Mouse (Mus musculus) CH12.LX (cell line): ENCODE measurements around the gene Zc2hc1b. TPM values are rescaled to one million over a fixed set of nuclear protein-coding genes. Genes with fewer than 3 reads are reported as not detected.

ENCODE experiments used
- DNase-seq: peaks from one replicate; pipeline ENCODE4 v3.0.0-alpha.2; 2013; ENCODE audit errors: extremely low read depth
- H3K27ac ChIP-seq: 2 replicates; pipeline ENCODE4 v1.5.1; 2012; ENCODE audit warnings: low read depth, mild to moderate bottlenecking, control low read depth, moderate library complexity; ENCODE audit not compliant: insufficient read depth
- H3K27me3 ChIP-seq: replicated peaks from 2 replicates; pipeline ENCODE3; 2012; ENCODE audit warnings: inconsistent platforms
- H3K36me3 ChIP-seq, 2 experiments: replicated peaks in 1 of 2; 2 replicates each; pipeline versions ENCODE3 to v1.6.1; 2012; ENCODE audit warnings: inconsistent platforms in 1 of 2, low read length in 1 of 2, mild to moderate bottlenecking in 1 of 2, mixed read lengths in 1 of 2, moderate library complexity in 1 of 2; ENCODE audit not compliant: control insufficient read depth in 1 of 2, insufficient read depth in 1 of 2
- H3K4me1 ChIP-seq, 2 experiments: 2 replicates each; pipeline ENCODE4 v1.6.1; 2012; ENCODE audit warnings: inconsistent platforms in 1 of 2, moderate library complexity in 1 of 2; ENCODE audit not compliant: insufficient read depth in 2 of 2, control insufficient read depth in 1 of 2
- H3K4me2 ChIP-seq: 2 replicates; pipeline ENCODE4 v1.6.1; 2012; ENCODE audit warnings: low read depth, mild to moderate bottlenecking, control low read depth; ENCODE audit not compliant: poor library complexity, insufficient read depth, severe bottlenecking
- H3K4me3 ChIP-seq, 3 experiments: fragments of 150-350 bp in 1 of 3; sonication (generic) in 1 of 3; replicated peaks in 1 of 3; 2 replicates each; pipeline versions ENCODE3 to v1.5.1; 2011 to 2012; ENCODE audit warnings: low read depth in 2 of 3, low read length in 2 of 3, mild to moderate bottlenecking in 2 of 3, moderate library complexity in 2 of 3, control low read depth in 1 of 3, improper control_type of control experiment in 1 of 3, inconsistent platforms in 1 of 3, mixed read lengths in 1 of 3; ENCODE audit not compliant: poor library complexity in 1 of 3
- H3K79me2 ChIP-seq: replicated peaks from 2 replicates; pipeline ENCODE4 v1.6.1; 2012; ENCODE audit warnings: mild to moderate bottlenecking, moderate library complexity; ENCODE audit not compliant: control insufficient read depth, poor library complexity, insufficient read depth, severe bottlenecking; ENCODE audit errors: extremely low read depth
- H3K9ac ChIP-seq: 2 replicates; pipeline ENCODE4 v1.6.1; 2012; ENCODE audit warnings: low read depth, mild to moderate bottlenecking, control low read depth, moderate library complexity; ENCODE audit not compliant: insufficient read depth
- H3K9me3 ChIP-seq: replicated peaks from 2 replicates; pipeline ENCODE3; 2012; ENCODE audit warnings: low read length, inconsistent platforms, mixed read lengths
- BHLHE40 ChIP-seq: IDR thresholded peaks from 2 replicates; pipeline ENCODE4 v1.6.1; 2011; ENCODE audit warnings: mild to moderate bottlenecking, low read depth, low read length, improper control_type of control experiment
- ELF1 ChIP-seq: IDR thresholded peaks from 2 replicates; pipeline ENCODE4 v1.6.1; 2014; ENCODE audit warnings: low read depth, mild to moderate bottlenecking, inconsistent platforms, low read length, improper control_type of control experiment
- EP300 ChIP-seq: IDR thresholded peaks from 2 replicates; pipeline ENCODE4 v1.6.1; 2011; ENCODE audit warnings: low read length, improper control_type of control experiment
- GABPA ChIP-seq: IDR thresholded peaks from 2 replicates; pipeline ENCODE4 v1.6.1; 2012; ENCODE audit warnings: low read depth, low read length, improper control_type of control experiment, inconsistent platforms; ENCODE audit not compliant: insufficient replicate concordance
- HCFC1 ChIP-seq: IDR thresholded peaks from 2 replicates; pipeline ENCODE4 v1.6.1; 2012; ENCODE audit warnings: low read depth, mild to moderate bottlenecking, inconsistent platforms, low read length, improper control_type of control experiment
- JUND ChIP-seq: conservative IDR thresholded peaks from 2 replicates; pipeline ENCODE4 v1.6.1; 2011; ENCODE audit warnings: low read depth, low read length, improper control_type of control experiment
- MAFK ChIP-seq: IDR thresholded peaks from 2 replicates; pipeline ENCODE4 v1.6.1; 2011; ENCODE audit warnings: low read length, improper control_type of control experiment; ENCODE audit not compliant: insufficient replicate concordance
- MAX ChIP-seq: IDR thresholded peaks from 2 replicates; pipeline ENCODE4 v1.6.1; 2011; ENCODE audit warnings: low read length, improper control_type of control experiment
- MAZ ChIP-seq: IDR thresholded peaks from 2 replicates; pipeline ENCODE4 v1.6.1; 2012; ENCODE audit warnings: low read depth, mild to moderate bottlenecking, inconsistent platforms, low read length, improper control_type of control experiment, moderate library complexity
- MYC ChIP-seq: IDR thresholded peaks from 2 replicates; pipeline ENCODE4 v1.6.1; 2011; ENCODE audit warnings: low read depth, mild to moderate bottlenecking, improper control_type of control experiment, low read length
- NELFE ChIP-seq: IDR thresholded peaks from 2 replicates; pipeline ENCODE4 v1.6.1; 2011; ENCODE audit warnings: low read depth, low read length, improper control_type of control experiment
- PAX5 ChIP-seq: IDR thresholded peaks from 2 replicates; pipeline ENCODE4 v1.6.1; 2012; ENCODE audit warnings: low read length, inconsistent platforms, mixed read lengths
- POLR2A ChIP-seq: IDR thresholded peaks from 2 replicates; pipeline ENCODE4 v1.6.1; 2011; ENCODE audit warnings: low read depth, mild to moderate bottlenecking, improper control_type of control experiment, low read length
- POLR2AphosphoS2 ChIP-seq: IDR thresholded peaks from 2 replicates; pipeline ENCODE4 v1.6.1; 2011; ENCODE audit warnings: low read depth, low read length, improper control_type of control experiment
- RAD21 ChIP-seq: IDR thresholded peaks from 2 replicates; pipeline ENCODE4 v1.6.1; 2011; ENCODE audit warnings: low read depth, mild to moderate bottlenecking, low read length, improper control_type of control experiment, moderate library complexity
- RCOR1 ChIP-seq: conservative IDR thresholded peaks from 2 replicates; pipeline ENCODE4 v1.6.1; 2012; ENCODE audit warnings: low read depth, mild to moderate bottlenecking, inconsistent platforms, low read length, improper control_type of control experiment
- SMC3 ChIP-seq: IDR thresholded peaks from 2 replicates; pipeline ENCODE4 v1.6.1; 2011; ENCODE audit warnings: low read depth, low read length, improper control_type of control experiment
- TBP ChIP-seq: conservative IDR thresholded peaks from 2 replicates; pipeline ENCODE4 v1.6.1; 2011; ENCODE audit warnings: low read depth, low read length, improper control_type of control experiment
- UBTF ChIP-seq: IDR thresholded peaks from 2 replicates; pipeline ENCODE4 v1.6.1; 2012; ENCODE audit warnings: low read depth, mild to moderate bottlenecking, inconsistent platforms, low read length, improper control_type of control experiment, moderate library complexity
- USF2 ChIP-seq: conservative IDR thresholded peaks from 2 replicates; pipeline ENCODE4 v1.6.1; 2011; ENCODE audit warnings: low read depth, low read length, improper control_type of control experiment
- ZNF384 ChIP-seq: IDR thresholded peaks from 2 replicates; pipeline ENCODE4 v1.6.1; 2012; ENCODE audit warnings: low read depth, low read length, improper control_type of control experiment, inconsistent platforms
- dilution Hi-C: fragments of 300-500 bp; cut with MboI; formaldehyde crosslinking; loops from 2 replicates; pipeline ENCODE4 v1.14.3; 2020; ENCODE audit warnings: low sequenced_read_pairs; ENCODE audit not compliant: extremely low pct_unique_long_range_greater_than_20kb, extremely low pct_ligation_motif_present
- in situ Hi-C: fragments of 300-500 bp; cut with MboI; formaldehyde crosslinking; loops from 3 replicates; pipeline ENCODE4 v1.14.3; 2019; ENCODE audit warnings: low sequenced_read_pairs, low pct_ligation_motif_present, low pct_unique_long_range_greater_than_20kb, mixed read lengths
- polyA plus RNA-seq: library from polyadenylated mRNA; unstranded; fragments of >175 nt; gene quantifications from 2 replicates; pipeline ENCODE4 v1.2.1, GENCODE M21; 2012; ENCODE audit warnings: low read depth; ENCODE audit not compliant: insufficient read length
- total RNA-seq, 2 experiments: library from RNA; depleted of rRNA; stranded (reverse); fragments of 300-350 nt in 1 of 2; fragments of >200 nt in 1 of 2; gene quantifications; 2 replicates each; pipeline ENCODE4 v1.2.3; 2012 to 2014

The Zc2hc1b gene
- total and polyA plus RNA-seq, 3 experiments, result not detected

DNA sequence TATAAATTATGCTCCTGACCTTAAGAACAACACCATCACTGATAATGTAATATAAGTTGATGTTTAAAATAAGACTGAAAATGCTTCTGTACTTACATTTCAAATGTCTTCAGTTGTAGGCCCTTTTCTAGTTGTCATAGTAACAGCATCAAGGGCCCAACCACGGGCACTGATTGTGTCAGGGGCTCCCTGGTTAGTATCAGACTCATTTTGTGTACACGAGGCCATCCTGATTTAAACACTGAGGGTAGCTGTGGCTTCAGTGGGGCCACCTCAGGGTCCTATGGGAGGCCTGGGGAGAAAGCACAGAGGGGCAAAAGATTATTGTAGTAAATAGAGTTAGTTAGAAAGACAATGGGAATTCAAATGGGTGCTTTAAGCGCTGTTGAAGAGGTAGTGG is 52.0 kb downstream of the Zc2hc1b start:
- in situ Hi-C loops (no loop called here), dilution Hi-C loops (no loop called here)
- Histone ChIP-seq H3K4me2 (no peak overlapping the region), H3K9ac (no peak overlapping the region), H3K27ac (no peak overlapping the region), H3K27me3 (no peaks in the 10 kb centered on the region), H3K4me1 (no peaks in the 10 kb centered on the region), H3K4me3 (no peak overlapping the region), H3K79me2 (no peaks in the 10 kb centered on the region), H3K36me3 (no peaks in the 10 kb centered on the region), H3K9me3 (no peaks in the 10 kb centered on the region)
- DNase-seq, result no peak
- no peak for TF ChIP-seq HCFC1
- TF ChIP-seq RAD21, result no peak
- no peak for TF ChIP-seq ELF1
- no peak for TF ChIP-seq SMC3
- TF ChIP-seq EP300, result no peak
- no peak for TF ChIP-seq TBP
- TF ChIP-seq GABPA, result no peak
- TF ChIP-seq NELFE, result no peak
- no peak for TF ChIP-seq POLR2AphosphoS2
- no peak for TF ChIP-seq UBTF
- no peak for TF ChIP-seq MAFK
- TF ChIP-seq RCOR1, result no peak
- TF ChIP-seq MYC, result no peak
- TF ChIP-seq MAZ, result no peak
- TF ChIP-seq PAX5, result no peak

DNA sequence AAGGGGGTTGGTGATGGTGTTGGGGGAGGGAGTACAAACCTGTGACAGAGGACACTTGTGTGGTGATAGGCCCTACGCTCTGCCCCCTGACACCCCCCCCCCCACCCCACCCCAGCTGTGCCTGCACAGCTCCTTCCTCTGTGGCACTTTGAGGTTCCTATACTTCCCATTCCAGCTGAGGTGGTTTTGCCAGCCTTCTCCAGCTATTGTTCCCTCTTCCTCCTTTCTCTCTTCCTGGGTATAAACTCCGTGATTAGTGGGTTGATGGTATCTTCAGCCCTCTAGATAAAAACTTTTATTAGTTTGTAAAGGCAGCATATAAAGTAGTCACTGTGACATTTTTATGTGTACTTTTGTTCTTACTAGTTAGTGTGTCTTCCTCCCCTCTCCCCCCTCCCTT is 58.5 kb downstream of the Zc2hc1b start:
- TF ChIP-seq ZNF384, result no peak
- TF ChIP-seq BHLHE40, result no peak
- TF ChIP-seq POLR2A, result no peak
- TF ChIP-seq MAX, result no peak
- TF ChIP-seq RAD21, result no peak
- no peak for TF ChIP-seq UBTF
- TF ChIP-seq USF2, result no peak
- no peak for TF ChIP-seq JUND

More for the DNA sequence above, 58.5 kb downstream of the Zc2hc1b start:
- no peak overlapping the region for H3K4me3 ChIP-seq
- dilution Hi-C loops, result no loop called here
- no peak overlapping the region for H3K4me2 ChIP-seq
- no peaks in the 10 kb centered on the region for H3K9me3 ChIP-seq
- H3K27ac ChIP-seq, result no peak overlapping the region
- no peak for DNase-seq
- no peaks in the 10 kb centered on the region for H3K27me3 ChIP-seq
- H3K36me3 ChIP-seq, result no peaks in the 10 kb centered on the region
- H3K9ac ChIP-seq, result no peak overlapping the region
- no peaks in the 10 kb centered on the region for H3K4me1 ChIP-seq
- H3K79me2 ChIP-seq, result no peaks in the 10 kb centered on the region
- in situ Hi-C loops, result no loop called here
